Mouse (Mus musculus) embryo, embryonic 10.5 days (tissue): ENCODE data around the gene Rpgrip1l.
A peak's percentile ranks its signal among the peaks of the same experiment; 100 is the strongest.

Experiments
- DNase-seq: peaks from one replicate; pipeline ENCODE4 v3.0.0-alpha.2; 2015; ENCODE audit warnings: low spot score

Rpgrip1l gene

GRCm38 (mm10) chr8:91329056-91329455 is 16.0 kb upstream of the Rpgrip1l start:
- DNase-seq, result no peak

- DNase-seq, result no peak
Measured at GRCm38 (mm10) chr8:91327471-91328205, 14.6 kb upstream of the Rpgrip1l start.

GRCm38 (mm10) chr8:91326946-91327345 is 13.9 kb upstream of the Rpgrip1l start:
- DNase-seq, result no peak

- no peak for DNase-seq
Measured at GRCm38 (mm10) chr8:91326018-91326417, 13.0 kb upstream of the Rpgrip1l start.

GRCm38 (mm10) chr8:91324916-91325315 is 11.9 kb upstream of the Rpgrip1l start:
- no peak for DNase-seq

- peak; percentile 47 for DNase-seq
Measured at GRCm38 (mm10) chr8:91324271-91324670, 11.2 kb upstream of the Rpgrip1l start.

GRCm38 (mm10) chr8:91323511-91323910 is 10.4 kb upstream of the Rpgrip1l start:
- DNase-seq, result no peak

- DNase-seq, result no peak
Measured at GRCm38 (mm10) chr8:91318938-91319729, 6.1 kb upstream of the Rpgrip1l start.

GRCm38 (mm10) chr8:91317567-91318227 is 4.6 kb upstream of the Rpgrip1l start:
- no peak for DNase-seq

- DNase-seq, result no peak
Measured at GRCm38 (mm10) chr8:91312342-91312741, 720 bp downstream of the Rpgrip1l start.

- peak; percentile 39 for DNase-seq
Measured at GRCm38 (mm10) chr8:91304481-91305386, 8.3 kb downstream of the Rpgrip1l start.

- DNase-seq, result no peak
Measured at GRCm38 (mm10) chr8:91298672-91299071, 14.4 kb downstream of the Rpgrip1l start.

GRCm38 (mm10) chr8:91295786-91296185 is 17.3 kb downstream of the Rpgrip1l start:
- DNase-seq, result no peak

- no peak for DNase-seq
Measured at GRCm38 (mm10) chr8:91290576-91290975, 22.5 kb downstream of the Rpgrip1l start.

- DNase-seq, result no peak
Measured at GRCm38 (mm10) chr8:91286237-91286636, 26.8 kb downstream of the Rpgrip1l start.

GRCm38 (mm10) chr8:91283815-91284214 is 29.2 kb downstream of the Rpgrip1l start:
- DNase-seq, result no peak

- DNase-seq, result no peak
Measured at GRCm38 (mm10) chr8:91282655-91283054, 30.4 kb downstream of the Rpgrip1l start.

- DNase-seq, result no peak
Measured at GRCm38 (mm10) chr8:91281545-91281944, 31.5 kb downstream of the Rpgrip1l start.

GRCm38 (mm10) chr8:91280467-91281212 is 32.4 kb downstream of the Rpgrip1l start:
- no peak for DNase-seq

- no peak for DNase-seq
Measured at GRCm38 (mm10) chr8:91278060-91278459, 35.0 kb downstream of the Rpgrip1l start.

GRCm38 (mm10) chr8:91276337-91276736 is 36.7 kb downstream of the Rpgrip1l start:
- no peak for DNase-seq
